Mouse (Mus musculus) C2C12 (cell line): ENCODE measurements at regions not wholly inside any gene's neighbourhood (a gene's known extent, or its start where the extent isn't known, plus 50 kb on each side); places are given as distances from the start of the nearest gene placed in this dataset.

Experiments
- CEBPB ChIP-seq: IDR thresholded peaks from one replicate; pipeline ENCODE4 v1.6.1; 2011; ENCODE audit warnings: low read depth, mild to moderate bottlenecking, control low read depth, moderate library complexity
- CTCF ChIP-seq: IDR thresholded peaks from one replicate; pipeline ENCODE4 v1.5.1; 2011; ENCODE audit not compliant: control insufficient read depth, insufficient read depth, insufficient read length
- FOSL1 ChIP-seq: IDR thresholded peaks from one replicate; pipeline ENCODE4 v1.8.0; 2011; ENCODE audit warnings: mild to moderate bottlenecking, low read length; ENCODE audit not compliant: poor library complexity, insufficient read depth, severe bottlenecking
- MAX ChIP-seq: IDR thresholded peaks from one replicate; pipeline ENCODE4 v1.6.1; 2011; ENCODE audit warnings: mild to moderate bottlenecking, control low read depth
- MYOD1 ChIP-seq: IDR thresholded peaks from one replicate; pipeline ENCODE4 v1.6.1; 2011; ENCODE audit warnings: low read depth; ENCODE audit not compliant: control insufficient read depth, insufficient read length
- MYOG ChIP-seq: IDR thresholded peaks from one replicate; pipeline ENCODE4 v1.6.1; 2011; ENCODE audit not compliant: control insufficient read depth, insufficient read length; ENCODE audit errors: extremely low read depth
- USF1 ChIP-seq: IDR thresholded peaks from one replicate; pipeline ENCODE4 v1.6.1; 2011; ENCODE audit warnings: low read depth, mild to moderate bottlenecking, control low read depth, moderate library complexity

GRCm38 (mm10) chr15:93956801-93957200 lies 361.1 kb upstream of the Prickle1 start:
- TF ChIP-seq CTCF = no peak
- no peak for TF ChIP-seq MYOD1
- TF ChIP-seq USF1 = no peak
- no peak for TF ChIP-seq MAX
- no peak for TF ChIP-seq FOSL1
- TF ChIP-seq MYOG = no peak
- no peak for TF ChIP-seq CEBPB
